Mouse (Mus musculus) erythroblast, embryonic 14.5 days (primary cell): ENCODE measurements around the gene Abcc5.

Source experiments
- GATA1 ChIP-seq: IDR thresholded peaks from 2 replicates; pipeline ENCODE4 v1.6.1; 2012; ENCODE audit warnings: low read length, inconsistent platforms, mixed read lengths
- TAL1 ChIP-seq: IDR thresholded peaks from 3 replicates; pipeline ENCODE4 v1.6.1; 2012; ENCODE audit warnings: low read length, inconsistent platforms, mixed read lengths

DNA sequence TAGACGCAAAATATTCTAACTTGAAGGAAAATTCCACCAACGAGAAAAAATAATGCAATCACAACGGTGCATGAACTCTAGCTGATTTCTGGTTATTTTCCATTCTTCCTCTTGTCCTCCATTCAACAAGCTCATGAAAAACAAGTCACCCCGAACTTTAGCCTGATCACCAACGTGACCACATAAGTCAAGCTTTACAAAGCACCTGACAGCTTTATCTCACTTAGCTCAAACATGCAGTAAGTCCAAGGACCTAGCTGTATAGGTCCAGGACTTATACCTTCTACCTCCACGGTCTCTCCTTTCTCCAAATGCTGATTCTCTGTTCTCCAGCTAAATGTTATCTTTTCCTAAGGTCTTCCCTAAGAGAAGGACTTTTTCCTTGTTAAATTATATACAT lies 10.4 kb downstream of the Abcc5 start:
- TF ChIP-seq GATA1 (no peak), TAL1 (no peak)
